Mouse (Mus musculus): ENCODE data around the gene Rnf40. TPM values are rescaled to one million over a fixed set of nuclear protein-coding genes. Genes with fewer than 3 reads are reported as not detected.

The Rnf40 gene
- total RNA-seq, 2 experiments from 2014 or later: 26.9 to 37.8 TPM

- no peak for DNase-seq
Measured at GRCm38 (mm10) chr7:127649206-127649605, 60.6 kb downstream of the Rnf40 start.

GRCm38 (mm10) chr7:127651624-127652023 is 63.1 kb downstream of the Rnf40 start:
- no peak for DNase-seq

- no peak for DNase-seq
Measured at GRCm38 (mm10) chr7:127652050-127652449, 63.5 kb downstream of the Rnf40 start.

- DNase-seq: no peak
Measured at GRCm38 (mm10) chr7:127654318-127654717, 65.8 kb downstream of the Rnf40 start.

Other genes starting within 250 kb of the Rnf40 start
- gene Zfp768, start 243.2 kb upstream of the Rnf40 start, total RNA-seq (2021): 10 to 100 TPM; 23.0 to 28.7 TPM
- 1 to 10 TPM; 3.6 to 5.1 TPM for gene Zfp747, start 212.7 kb upstream of the Rnf40 start, total RNA-seq (2021)
- 1 to 10 TPM; 1.7 to 2.7 TPM for gene 9130019O22Rik, start 201.6 kb upstream of the Rnf40 start, total RNA-seq (2021)
- gene E430018J23Rik, start 195.1 kb upstream of the Rnf40 start, total RNA-seq (2021): 1 to 10 TPM; 2.9 to 3.7 TPM
- gene Zfp764, start 181.9 kb upstream of the Rnf40 start, total RNA-seq (2021): 1 to 10 TPM; 2.8 to 4.3 TPM
- 1 to 10 TPM; 3.2 to 4.5 TPM for gene Zfp688, start 166.7 kb upstream of the Rnf40 start, total RNA-seq (2021)
- gene Zfp689, start 139.6 kb upstream of the Rnf40 start, total RNA-seq (2021): 1 to 10 TPM; 1.8 to 1.9 TPM
- gene Prr14, start 129.2 kb upstream of the Rnf40 start, total RNA-seq (2021): 10 to 100 TPM; 16.2 to 25.3 TPM
- gene Fbrs, start 109.6 kb upstream of the Rnf40 start, total RNA-seq (2021): 10 to 100 TPM; 29.5 to 35.8 TPM
- gene Srcap, start 76.8 kb upstream of the Rnf40 start, total RNA-seq (2021): 10 to 100 TPM; 56.8 to 66.1 TPM
- 10 to 100 TPM; 10.3 to 10.5 TPM for gene Gm42715, start 69.2 kb upstream of the Rnf40 start, total RNA-seq (2021)
- not detected for gene Tmem265, start 27.4 kb upstream of the Rnf40 start, total RNA-seq (2021)
- gene Phkg2, start 15.4 kb upstream of the Rnf40 start, total RNA-seq (2021): 10 to 100 TPM; 13.3 to 17.6 TPM
- gene Ccdc189, start 172 bp upstream of the Rnf40 start, total RNA-seq (2021): 1 to 10 TPM; 1.7 to 3.2 TPM
- gene Zfp629, start 27.0 kb downstream of the Rnf40 start, total RNA-seq (2021): 10 to 100 TPM in 1 of 2 experiments, 1 to 10 TPM in 1; 9.2 to 14.7 TPM
- 10 to 100 TPM; 93.2 to 97.1 TPM for gene Bcl7c, start 120.2 kb downstream of the Rnf40 start, total RNA-seq (2021)
- 10 to 100 TPM in 1 of 2 experiments, 1 to 10 TPM in 1; 9.1 to 12.7 TPM for gene Ctf1, start 124.0 kb downstream of the Rnf40 start, total RNA-seq (2021)
- gene Ctf2, start 143.4 kb downstream of the Rnf40 start, total RNA-seq (2021): not detected
- 1 to 10 TPM; 2.9 to 6.0 TPM for gene Fbxl19, start 155.8 kb downstream of the Rnf40 start, total RNA-seq (2021)
- 10 to 100 TPM; 10.2 to 12.3 TPM for gene Orai3, start 181.0 kb downstream of the Rnf40 start, total RNA-seq (2021)
- gene Setd1a, start 187.9 kb downstream of the Rnf40 start, total RNA-seq (2021): 10 to 100 TPM; 21.2 to 26.2 TPM
- gene Gm49388, start 196.8 kb downstream of the Rnf40 start, total RNA-seq (2021): under 1 TPM in 1 of 2 experiments, not detected in 1; 0.47 TPM
- gene Hsd3b7, start 211.8 kb downstream of the Rnf40 start, total RNA-seq (2021): 10 to 100 TPM in 1 of 2 experiments, 1 to 10 TPM in 1; 8.1 to 12.5 TPM
- gene Stx4a, start 235.5 kb downstream of the Rnf40 start, total RNA-seq (2021): 10 to 100 TPM; 52.6 to 69.7 TPM
- gene Stx1b, start 235.8 kb downstream of the Rnf40 start, total RNA-seq (2021): 1 to 10 TPM; 3.0 to 4.6 TPM